Mouse (Mus musculus): ENCODE measurements at regions not wholly inside any gene's neighbourhood (a gene's known extent, or its start where the extent isn't known, plus 50 kb on each side); places are given as distances from the start of the nearest gene placed in this dataset.

DNA sequence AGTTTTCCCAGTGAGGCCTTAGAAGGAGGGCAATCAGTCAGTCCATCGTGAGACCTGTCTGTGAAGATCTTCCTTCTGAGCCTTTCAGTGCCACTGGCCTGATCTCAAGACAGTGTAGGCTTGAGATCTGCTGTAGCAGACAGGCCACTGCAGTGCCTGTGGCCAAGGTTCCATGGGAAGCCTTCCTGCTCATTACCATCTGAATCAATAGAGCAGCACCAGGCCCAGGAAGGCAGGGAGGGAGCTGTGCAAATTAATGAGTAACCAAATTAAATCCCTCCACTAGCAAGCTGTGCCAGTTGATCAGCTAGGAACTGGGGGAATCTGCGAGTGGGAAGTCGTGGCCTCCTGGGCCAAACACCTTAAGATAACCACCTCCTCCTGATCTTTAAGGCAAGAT, 114.6 kb upstream of the Pja1 start:
- TF ChIP-seq CTCF (IDR thresholded peaks at IDR 0.05; ENCODE audit: control insufficient read depth, insufficient read depth, low read length) (no peak), POLR2A (IDR thresholded peaks at IDR 0.05; ENCODE audit: borderline replicate concordance, control insufficient read depth, low read depth, low read length) (no peak)
- H3K4me1 ChIP-seq (ENCODE audit: control insufficient read depth, insufficient read depth, low read length): no peaks in the 10 kb centered on the region
- no peak overlapping the region for H3K27ac ChIP-seq (ENCODE audit: control insufficient read depth, insufficient read depth, low read depth, low read length, poor library complexity)
- H3K4me3 ChIP-seq (replicated peaks; ENCODE audit: control insufficient read depth, low read depth, low read length): no peak overlapping the region
- WGBS: 64% methylated on average over 3 of the region's 3 CpGs

DNA sequence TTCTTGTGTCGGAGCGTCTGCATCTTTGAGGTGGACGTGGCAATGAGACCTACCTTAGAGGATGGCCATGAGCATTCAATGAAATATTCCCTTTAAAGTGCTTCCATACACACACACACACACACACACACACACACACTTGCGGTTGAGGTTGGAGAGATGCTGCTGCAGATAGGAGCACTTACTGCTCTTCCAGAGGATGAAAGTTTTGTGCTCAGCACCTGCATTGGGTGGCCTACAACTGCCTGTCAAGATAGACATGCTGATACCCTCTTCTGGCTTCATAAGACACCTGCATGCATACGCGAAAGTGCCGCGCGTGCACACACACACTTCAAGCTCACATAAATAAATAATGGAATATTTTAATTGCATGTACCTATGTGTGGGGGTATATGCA, 111.5 kb upstream of the Pja1 start:
- 86% methylated on average over 9 of the region's 9 CpGs for WGBS
- no peak overlapping the region for H3K27ac ChIP-seq (ENCODE audit: control insufficient read depth, insufficient read depth, low read depth, low read length, poor library complexity)
- H3K4me1 ChIP-seq (ENCODE audit: control insufficient read depth, insufficient read depth, low read length): no peaks in the 10 kb centered on the region
- no peak overlapping the region for H3K4me3 ChIP-seq (replicated peaks; ENCODE audit: control insufficient read depth, low read depth, low read length)
- TF ChIP-seq CTCF (IDR thresholded peaks at IDR 0.05; ENCODE audit: control insufficient read depth, insufficient read depth, low read length) (no peak), POLR2A (IDR thresholded peaks at IDR 0.05; ENCODE audit: borderline replicate concordance, control insufficient read depth, low read depth, low read length) (no peak)

DNA sequence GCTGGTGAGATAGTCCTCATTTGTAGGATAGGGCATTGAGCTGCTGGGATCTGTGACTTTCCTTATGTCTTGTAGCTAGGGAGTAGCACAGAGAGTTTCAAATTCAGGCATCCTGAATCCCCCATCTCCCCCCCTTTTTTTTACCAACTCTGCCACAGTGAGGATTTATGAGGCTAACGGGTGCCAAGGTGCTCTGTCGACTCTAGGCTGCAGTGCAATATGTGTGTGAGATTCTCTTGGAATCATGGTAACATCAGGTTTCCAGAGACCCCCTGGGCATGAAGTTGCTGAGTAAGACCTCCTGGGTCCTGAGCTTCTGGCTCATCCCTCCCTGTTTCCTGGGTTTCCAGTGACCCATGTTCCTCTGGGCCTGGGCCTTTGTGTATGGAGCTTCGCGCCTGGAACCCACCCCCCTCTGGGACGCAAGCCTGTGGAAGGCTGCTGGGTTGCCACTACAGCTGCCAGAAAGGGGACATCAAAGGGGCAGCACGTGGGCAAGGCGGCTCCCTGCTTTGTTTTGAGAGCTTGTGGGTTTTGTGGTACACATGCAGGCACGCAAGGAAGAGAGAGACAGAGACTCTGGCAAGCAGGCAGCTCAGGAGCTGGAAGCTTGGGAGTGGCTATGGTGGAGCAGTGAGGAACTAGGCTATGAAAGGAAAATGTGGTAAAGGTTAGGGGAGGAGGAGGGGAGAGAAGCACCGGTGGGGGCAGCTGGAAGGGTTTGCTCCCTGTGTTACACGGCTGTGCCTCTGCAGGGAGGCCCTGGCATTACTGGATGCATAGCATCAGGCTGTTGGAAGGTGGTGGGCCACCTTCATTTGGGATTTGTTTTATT, 110.8 kb upstream of the Pja1 start:
- Histone ChIP-seq H3K4me3 (replicated peaks; ENCODE audit: control insufficient read depth, low read depth, low read length) (no peak overlapping the region), H3K27ac (ENCODE audit: control insufficient read depth, insufficient read depth, low read depth, low read length, poor library complexity) (no peak overlapping the region), H3K4me1 (ENCODE audit: control insufficient read depth, insufficient read depth, low read length) (no peaks in the 10 kb centered on the region)
- TF ChIP-seq POLR2A (IDR thresholded peaks at IDR 0.05; ENCODE audit: borderline replicate concordance, control insufficient read depth, low read depth, low read length) (no peak), CTCF (IDR thresholded peaks at IDR 0.05; ENCODE audit: control insufficient read depth, insufficient read depth, low read length) (no peak)
- 25% methylated on average over 10 of the region's 10 CpGs for WGBS

DNA sequence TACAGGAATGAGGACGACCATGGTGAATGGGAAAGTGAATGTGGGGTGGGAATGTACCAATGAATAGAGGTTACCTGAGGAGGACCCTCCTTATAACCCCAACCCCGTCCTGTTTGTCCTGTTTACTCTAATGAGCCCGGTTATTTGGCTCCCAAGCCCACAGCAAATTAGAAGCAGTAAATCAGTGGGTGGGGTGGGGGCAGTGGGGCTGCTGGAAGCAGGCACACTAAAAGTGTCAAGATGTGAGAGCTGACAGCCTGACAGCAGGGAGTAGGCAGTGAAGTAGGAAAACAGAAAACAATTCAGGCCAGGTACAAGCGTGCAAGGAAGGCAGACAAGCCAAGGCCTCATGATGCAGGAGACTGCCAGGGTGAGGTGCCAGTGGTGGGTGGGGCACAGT, 108.1 kb upstream of the Pja1 start:
- no peaks in the 10 kb centered on the region for H3K4me1 ChIP-seq (ENCODE audit: control insufficient read depth, insufficient read depth, low read length)
- no peak overlapping the region for H3K4me3 ChIP-seq (replicated peaks; ENCODE audit: control insufficient read depth, low read depth, low read length)
- H3K27ac ChIP-seq (ENCODE audit: control insufficient read depth, insufficient read depth, low read depth, low read length, poor library complexity): no peak overlapping the region
- 81% methylated on average over 4 of the region's 4 CpGs for WGBS
- TF ChIP-seq POLR2A (IDR thresholded peaks at IDR 0.05; ENCODE audit: borderline replicate concordance, control insufficient read depth, low read depth, low read length) (no peak), CTCF (IDR thresholded peaks at IDR 0.05; ENCODE audit: control insufficient read depth, insufficient read depth, low read length) (no peak)

DNA sequence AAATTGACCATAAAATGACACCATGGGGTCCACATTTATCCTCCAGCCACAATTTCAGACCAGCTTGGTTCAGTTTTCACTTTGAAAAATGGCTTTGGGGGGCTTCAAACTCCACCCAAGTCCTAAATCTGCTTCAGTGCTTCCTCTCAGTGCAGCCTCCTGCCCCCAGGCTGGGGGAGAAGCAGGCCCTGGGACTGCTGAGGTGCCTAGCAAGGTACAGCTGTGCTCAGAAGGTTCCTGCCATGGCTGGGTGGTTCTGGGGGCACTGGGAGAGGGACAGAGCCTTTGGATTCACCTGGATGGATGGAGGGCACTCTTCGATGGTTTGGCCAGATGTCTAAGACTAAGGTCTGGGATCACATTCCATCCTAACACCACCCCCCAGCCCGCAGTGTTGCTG, 107.7 kb upstream of the Pja1 start:
- no peak overlapping the region for H3K4me3 ChIP-seq (replicated peaks; ENCODE audit: control insufficient read depth, low read depth, low read length)
- TF ChIP-seq POLR2A (IDR thresholded peaks at IDR 0.05; ENCODE audit: borderline replicate concordance, control insufficient read depth, low read depth, low read length) (no peak), CTCF (IDR thresholded peaks at IDR 0.05; ENCODE audit: control insufficient read depth, insufficient read depth, low read length) (no peak)
- WGBS: 88% methylated on average over 2 of the region's 2 CpGs
- no peaks in the 10 kb centered on the region for H3K4me1 ChIP-seq (ENCODE audit: control insufficient read depth, insufficient read depth, low read length)
- H3K27ac ChIP-seq (ENCODE audit: control insufficient read depth, insufficient read depth, low read depth, low read length, poor library complexity): no peak overlapping the region

DNA sequence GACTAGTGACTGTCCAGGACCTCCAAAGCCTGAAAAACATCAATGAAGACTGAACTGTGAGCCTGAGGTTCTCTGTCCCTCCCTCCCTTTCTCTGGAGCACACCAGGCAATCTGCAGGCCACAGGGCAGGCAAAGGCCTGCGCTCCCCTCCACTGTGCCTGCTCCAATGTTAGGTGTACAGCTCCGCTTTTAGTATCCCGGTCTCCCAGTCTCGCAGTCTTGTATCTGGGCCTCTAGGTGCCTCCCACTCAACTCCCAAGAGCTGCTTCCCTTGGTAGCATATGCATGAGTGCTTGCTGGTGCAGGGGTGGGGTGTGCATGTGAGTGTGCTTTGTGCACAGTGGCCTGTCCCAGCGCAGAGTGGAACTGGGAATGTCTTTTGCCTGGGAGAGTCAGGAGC, 104.0 kb upstream of the Pja1 start:
- TF ChIP-seq POLR2A (IDR thresholded peaks at IDR 0.05; ENCODE audit: borderline replicate concordance, control insufficient read depth, low read depth, low read length): no peak
- no peak for TF ChIP-seq CTCF (IDR thresholded peaks at IDR 0.05; ENCODE audit: control insufficient read depth, insufficient read depth, low read length)
- WGBS: 39% methylated on average over 5 of the region's 5 CpGs
- Histone ChIP-seq H3K4me1 (ENCODE audit: control insufficient read depth, insufficient read depth, low read length) (no peaks in the 10 kb centered on the region), H3K27ac (ENCODE audit: control insufficient read depth, insufficient read depth, low read depth, low read length, poor library complexity) (no peak overlapping the region), H3K4me3 (replicated peaks; ENCODE audit: control insufficient read depth, low read depth, low read length) (no peak overlapping the region)

DNA sequence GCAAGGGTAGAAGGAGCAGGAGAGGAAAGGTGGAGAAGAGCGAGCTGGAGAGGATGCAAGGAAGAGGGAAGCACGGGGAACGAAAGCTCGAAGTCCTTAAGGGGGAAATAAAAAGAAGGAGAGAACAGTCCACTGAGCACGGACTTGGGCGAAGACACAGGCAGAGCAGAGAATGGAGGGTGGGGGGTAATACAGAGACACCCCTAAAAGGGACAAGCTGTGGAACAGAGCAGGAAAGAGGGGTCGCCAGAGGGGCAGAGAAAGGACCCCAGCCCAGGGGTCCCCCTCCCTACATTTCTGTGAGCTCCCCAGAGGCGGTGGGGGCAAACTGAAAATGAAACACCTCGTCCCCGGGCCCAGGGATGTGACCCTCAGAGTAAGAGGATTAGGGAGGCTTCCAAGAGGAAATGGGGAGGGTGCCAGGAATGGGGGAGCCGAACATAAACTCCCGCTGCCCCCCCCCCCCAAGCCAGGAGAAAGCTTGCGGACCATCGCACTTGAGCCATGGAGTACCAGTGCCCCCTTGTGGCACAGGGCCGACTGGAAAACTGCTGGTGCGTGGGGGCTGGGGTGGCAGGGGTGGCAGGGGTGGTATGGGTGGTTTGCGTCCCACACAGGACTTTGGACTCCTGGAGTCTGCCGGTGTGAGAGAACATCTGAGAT, 103.5 kb upstream of the Pja1 start:
- WGBS: 20% methylated on average over 18 of the region's 18 CpGs
- Histone ChIP-seq H3K4me1 (ENCODE audit: control insufficient read depth, insufficient read depth, low read length) (no peaks in the 10 kb centered on the region), H3K4me3 (replicated peaks; ENCODE audit: control insufficient read depth, low read depth, low read length) (no peak overlapping the region), H3K27ac (ENCODE audit: control insufficient read depth, insufficient read depth, low read depth, low read length, poor library complexity) (no peak overlapping the region)
- TF ChIP-seq POLR2A (IDR thresholded peaks at IDR 0.05; ENCODE audit: borderline replicate concordance, control insufficient read depth, low read depth, low read length) (no peak), CTCF (IDR thresholded peaks at IDR 0.05; ENCODE audit: control insufficient read depth, insufficient read depth, low read length) (peak; percentile 43; the same call in 1 of the 2 replicates)

DNA sequence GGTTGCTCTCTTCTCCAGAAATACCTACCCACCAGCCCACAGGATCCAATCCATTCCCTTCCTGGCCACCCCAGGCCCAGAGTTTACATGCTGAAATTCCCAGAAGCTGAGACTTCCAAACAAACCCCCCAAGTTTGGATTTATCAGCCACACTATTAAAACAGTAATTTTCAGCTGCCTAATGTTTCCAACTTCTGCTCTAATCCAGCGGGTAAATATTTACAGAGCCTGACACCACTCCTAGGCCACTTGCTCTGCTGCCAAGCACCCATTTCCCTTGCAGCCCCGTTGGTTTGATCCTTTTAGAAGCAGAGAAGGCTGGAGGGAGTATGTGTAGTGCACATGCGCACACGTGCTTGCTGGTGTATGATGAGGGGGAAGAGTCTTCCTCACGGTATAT, 99.1 kb upstream of the Pja1 start:
- Histone ChIP-seq H3K4me3 (replicated peaks; ENCODE audit: control insufficient read depth, low read depth, low read length) (no peak overlapping the region), H3K4me1 (ENCODE audit: control insufficient read depth, insufficient read depth, low read length) (no peaks in the 10 kb centered on the region), H3K27ac (ENCODE audit: control insufficient read depth, insufficient read depth, low read depth, low read length, poor library complexity) (no peak overlapping the region)
- WGBS: 70% methylated on average over 5 of the region's 5 CpGs
- TF ChIP-seq CTCF (IDR thresholded peaks at IDR 0.05; ENCODE audit: control insufficient read depth, insufficient read depth, low read length): no peak
- TF ChIP-seq POLR2A (IDR thresholded peaks at IDR 0.05; ENCODE audit: borderline replicate concordance, control insufficient read depth, low read depth, low read length): no peak

Measured in bone marrow, adult 2 months (tissue).